Mouse (Mus musculus): ENCODE data around the gene Ldb3. TPM values are rescaled to one million over a fixed set of nuclear protein-coding genes. Genes with fewer than 3 reads are reported as not detected.
A peak's percentile ranks its signal among the peaks of the same experiment; 100 is the strongest.

Ldb3 gene
- polyA plus RNA-seq, 1 experiment from 2014 or later = 2.0 TPM

GRCm38 (mm10) chr14:34504377-34504776, 84.1 kb downstream of the Ldb3 start:
- DNase-seq (ENCODE audit: low spot score) = no peak
- Histone ChIP-seq H3K9ac (ENCODE audit: low read length) (no peak overlapping the region), H3K4me2 (ENCODE audit: low read length) (no peak overlapping the region), H3K4me1 (replicated peaks; ENCODE audit: control insufficient read depth, insufficient read depth, low read length) (peaks cover 27% of the 10 kb centered on the region), H3K27me3 (replicated peaks; ENCODE audit: control insufficient read depth, insufficient read depth, low read length) (no peaks in the 10 kb centered on the region), H3K27ac (ENCODE audit: low read depth) (no peak overlapping the region), H3K36me3 (ENCODE audit: control insufficient read depth, insufficient read depth, low read length) (no peaks in the 10 kb centered on the region), H3K9me3 (ENCODE audit: control insufficient read depth, low read length) (no peaks in the 10 kb centered on the region), H3K4me3 (ENCODE audit: low read depth, low read length) (no peak overlapping the region)
- no peak for ATAC-seq (replicated peaks; ENCODE audit: low FRiP score, low TSS enrichment, low read depth)
- 86% methylated on average over 5 of the region's 5 CpGs for WGBS

GRCm38 (mm10) chr14:34503759-34504158, 84.7 kb downstream of the Ldb3 start:
- Histone ChIP-seq H3K36me3 (ENCODE audit: control insufficient read depth, insufficient read depth, low read length) (no peaks in the 10 kb centered on the region), H3K27ac (ENCODE audit: low read depth) (peak overlapping the region; percentile 97; the same call in 1 of the 2 replicates), H3K4me1 (replicated peaks; ENCODE audit: control insufficient read depth, insufficient read depth, low read length) (peaks cover 22% of the 10 kb centered on the region), H3K9me3 (ENCODE audit: control insufficient read depth, low read length) (no peaks in the 10 kb centered on the region), H3K27me3 (replicated peaks; ENCODE audit: control insufficient read depth, insufficient read depth, low read length) (no peaks in the 10 kb centered on the region), H3K4me3 (ENCODE audit: low read depth, low read length) (no peak overlapping the region), H3K9ac (ENCODE audit: low read length) (peak overlapping the region; percentile 99; the same call in 1 of the 2 replicates), H3K4me2 (ENCODE audit: low read length) (peak overlapping the region; percentile 60)
- WGBS = 59% methylated on average over 6 of the region's 6 CpGs
- ATAC-seq (replicated peaks; ENCODE audit: low FRiP score, low TSS enrichment, low read depth) (no peak), DNase-seq (ENCODE audit: low spot score) (no peak)

- WGBS = 6% methylated on average over 15 of the region's 15 CpGs
- Histone ChIP-seq H3K27ac (ENCODE audit: low read depth) (peak within 1 kb of the TSS; percentile 97), H3K4me2 (ENCODE audit: low read length) (peak within 1 kb of the TSS; percentile 60), H3K27me3 (replicated peaks; ENCODE audit: control insufficient read depth, insufficient read depth, low read length) (no peaks in the 10 kb centered on the region), H3K4me3 (ENCODE audit: low read depth, low read length) (peak within 1 kb of the TSS; percentile 81), H3K9ac (ENCODE audit: low read length) (peak within 1 kb of the TSS; percentile 99), H3K36me3 (ENCODE audit: control insufficient read depth, insufficient read depth, low read length) (no peaks in the 10 kb centered on the region), H3K4me1 (replicated peaks; ENCODE audit: control insufficient read depth, insufficient read depth, low read length) (peaks cover 17% of the 10 kb centered on the region), H3K9me3 (ENCODE audit: control insufficient read depth, low read length) (no peaks in the 10 kb centered on the region)
- ATAC-seq (replicated peaks; ENCODE audit: low FRiP score, low TSS enrichment, low read depth) (no peak), DNase-seq (ENCODE audit: low spot score) (no peak)
Observed at GRCm38 (mm10) chr14:34503325-34503647, 85.2 kb downstream of the Ldb3 start, which contains the start of gene Bmpr1a. TSS of gene Bmpr1a (minus strand) at chr14:34503341.

- DNase-seq (ENCODE audit: low spot score) (peak; percentile 92), ATAC-seq (replicated peaks; ENCODE audit: low FRiP score, low TSS enrichment, low read depth) (peak; percentile 90)
- under 1% methylated on average over 70 of the region's 115 CpGs for WGBS
- H3K4me1 ChIP-seq (replicated peaks; ENCODE audit: control insufficient read depth, insufficient read depth, low read length) = peaks cover 15% of the 10 kb centered on the region; the same call in 1 of the 2 replicates
- no peaks in the 10 kb centered on the region for H3K27me3 ChIP-seq (replicated peaks; ENCODE audit: control insufficient read depth, insufficient read depth, low read length)
- H3K36me3 ChIP-seq (ENCODE audit: control insufficient read depth, insufficient read depth, low read length) = no peaks in the 10 kb centered on the region
- peak overlapping the region; percentile 81 for H3K4me3 ChIP-seq (ENCODE audit: low read depth, low read length)
- no peaks in the 10 kb centered on the region for H3K9me3 ChIP-seq (ENCODE audit: control insufficient read depth, low read length)
- H3K9ac ChIP-seq (ENCODE audit: low read length) = peak overlapping the region; percentile 99
- H3K4me2 ChIP-seq (ENCODE audit: low read length) = peak overlapping the region; percentile 60
- peak overlapping the region; percentile 97 for H3K27ac ChIP-seq (ENCODE audit: low read depth)
Observed at GRCm38 (mm10) chr14:34502475-34503324, 85.8 kb downstream of the Ldb3 start.

GRCm38 (mm10) chr14:34501804-34502474, 86.5 kb downstream of the Ldb3 start:
- under 1% methylated on average over 72 of the region's 77 CpGs for WGBS
- H3K27ac ChIP-seq (ENCODE audit: low read depth) = peak overlapping the region; percentile 97
- peak; percentile 87 for DNase-seq (ENCODE audit: low spot score)
- no peaks in the 10 kb centered on the region for H3K36me3 ChIP-seq (ENCODE audit: control insufficient read depth, insufficient read depth, low read length)
- H3K4me3 ChIP-seq (ENCODE audit: low read depth, low read length) = peak overlapping the region; percentile 81
- H3K4me2 ChIP-seq (ENCODE audit: low read length) = peak overlapping the region; percentile 60
- peak overlapping the region; percentile 99 for H3K9ac ChIP-seq (ENCODE audit: low read length)
- H3K9me3 ChIP-seq (ENCODE audit: control insufficient read depth, low read length) = no peaks in the 10 kb centered on the region
- peaks cover 15% of the 10 kb centered on the region; the same call in 1 of the 2 replicates for H3K4me1 ChIP-seq (replicated peaks; ENCODE audit: control insufficient read depth, insufficient read depth, low read length)
- no peaks in the 10 kb centered on the region for H3K27me3 ChIP-seq (replicated peaks; ENCODE audit: control insufficient read depth, insufficient read depth, low read length)
- peak; percentile 50 for ATAC-seq (replicated peaks; ENCODE audit: low FRiP score, low TSS enrichment, low read depth)

- H3K4me3 ChIP-seq (ENCODE audit: low read depth, low read length) = peak overlapping the region; percentile 81
- H3K9me3 ChIP-seq (ENCODE audit: control insufficient read depth, low read length) = no peaks in the 10 kb centered on the region
- peak overlapping the region; percentile 60 for H3K4me2 ChIP-seq (ENCODE audit: low read length)
- ATAC-seq (replicated peaks; ENCODE audit: low FRiP score, low TSS enrichment, low read depth) (no peak), DNase-seq (ENCODE audit: low spot score) (no peak)
- H3K27ac ChIP-seq (ENCODE audit: low read depth) = peak overlapping the region; percentile 97
- no peaks in the 10 kb centered on the region for H3K27me3 ChIP-seq (replicated peaks; ENCODE audit: control insufficient read depth, insufficient read depth, low read length)
- H3K9ac ChIP-seq (ENCODE audit: low read length) = peak overlapping the region; percentile 99
- WGBS = under 1% methylated on average over 16 of the region's 16 CpGs
- H3K36me3 ChIP-seq (ENCODE audit: control insufficient read depth, insufficient read depth, low read length) = no peaks in the 10 kb centered on the region
- H3K4me1 ChIP-seq (replicated peaks; ENCODE audit: control insufficient read depth, insufficient read depth, low read length) = peaks cover 15% of the 10 kb centered on the region; the same call in 1 of the 2 replicates
Observed at GRCm38 (mm10) chr14:34501447-34501803, 87.1 kb downstream of the Ldb3 start.

- Histone ChIP-seq H3K4me2 (ENCODE audit: low read length) (peak overlapping the region; percentile 60), H3K4me3 (ENCODE audit: low read depth, low read length) (peak overlapping the region; percentile 81), H3K36me3 (ENCODE audit: control insufficient read depth, insufficient read depth, low read length) (no peaks in the 10 kb centered on the region), H3K27me3 (replicated peaks; ENCODE audit: control insufficient read depth, insufficient read depth, low read length) (no peaks in the 10 kb centered on the region), H3K27ac (ENCODE audit: low read depth) (no peak overlapping the region), H3K9me3 (ENCODE audit: control insufficient read depth, low read length) (no peaks in the 10 kb centered on the region), H3K4me1 (replicated peaks; ENCODE audit: control insufficient read depth, insufficient read depth, low read length) (peaks cover 23% of the 10 kb centered on the region; the same call in 1 of the 2 replicates), H3K9ac (ENCODE audit: low read length) (peak overlapping the region; percentile 34; the same call in 1 of the 2 replicates)
- ATAC-seq (replicated peaks; ENCODE audit: low FRiP score, low TSS enrichment, low read depth) (no peak), DNase-seq (ENCODE audit: low spot score) (no peak)
- 8% methylated on average over 4 of the region's 4 CpGs for WGBS
Observed at GRCm38 (mm10) chr14:34500309-34500708, 88.2 kb downstream of the Ldb3 start.

GRCm38 (mm10) chr14:34499664-34500063, 88.8 kb downstream of the Ldb3 start:
- Histone ChIP-seq H3K9ac (ENCODE audit: low read length) (no peak overlapping the region), H3K4me3 (ENCODE audit: low read depth, low read length) (no peak overlapping the region; the same call in 1 of the 2 replicates), H3K4me1 (replicated peaks; ENCODE audit: control insufficient read depth, insufficient read depth, low read length) (peaks cover 23% of the 10 kb centered on the region; the same call in 1 of the 2 replicates), H3K27me3 (replicated peaks; ENCODE audit: control insufficient read depth, insufficient read depth, low read length) (no peaks in the 10 kb centered on the region), H3K9me3 (ENCODE audit: control insufficient read depth, low read length) (no peaks in the 10 kb centered on the region), H3K4me2 (ENCODE audit: low read length) (peak overlapping the region; percentile 60), H3K36me3 (ENCODE audit: control insufficient read depth, insufficient read depth, low read length) (no peaks in the 10 kb centered on the region), H3K27ac (ENCODE audit: low read depth) (no peak overlapping the region)
- no peak for DNase-seq (ENCODE audit: low spot score)
- 57% methylated on average over 4 of the region's 4 CpGs for WGBS
- ATAC-seq (replicated peaks; ENCODE audit: low FRiP score, low TSS enrichment, low read depth) = no peak
